Mouse (Mus musculus): ENCODE data around the gene Bag3.
A peak's percentile ranks its signal among the peaks of the same experiment; 100 is the strongest.

The Bag3 gene

DNA sequence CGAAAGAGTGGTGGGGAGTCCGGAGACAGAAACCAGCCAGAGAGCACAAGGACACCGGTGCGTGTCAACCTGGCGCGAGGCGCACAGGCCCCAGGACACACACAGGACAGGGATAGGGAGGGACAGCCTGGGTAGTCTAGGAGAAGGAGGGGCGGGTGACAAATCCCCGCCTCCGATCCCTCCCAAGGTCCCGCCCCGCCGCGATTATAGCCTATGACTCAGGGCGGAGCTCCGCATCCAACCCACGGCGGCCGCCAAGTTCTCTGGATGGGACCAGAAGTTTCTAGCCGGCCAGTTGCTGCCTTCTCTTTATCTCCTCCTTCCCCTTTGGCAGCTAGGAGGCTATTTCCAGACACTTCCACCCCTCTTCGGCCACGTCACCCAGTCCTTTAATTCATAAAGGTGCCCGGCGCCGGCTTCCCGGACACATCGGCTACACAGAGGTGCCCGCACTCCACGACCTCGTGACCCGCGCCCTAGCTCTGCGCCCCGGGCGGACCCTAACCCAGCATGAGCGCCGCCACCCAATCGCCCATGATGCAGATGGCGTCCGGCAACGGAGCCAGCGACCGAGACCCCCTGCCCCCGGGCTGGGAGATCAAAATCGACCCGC, at the start of gene Bag3:
TSS of gene Bag3 (plus strand) at position 268 of the 613 bp plus-strand sequence.
- DNase-seq = peak; percentile 97 to 98

DNA sequence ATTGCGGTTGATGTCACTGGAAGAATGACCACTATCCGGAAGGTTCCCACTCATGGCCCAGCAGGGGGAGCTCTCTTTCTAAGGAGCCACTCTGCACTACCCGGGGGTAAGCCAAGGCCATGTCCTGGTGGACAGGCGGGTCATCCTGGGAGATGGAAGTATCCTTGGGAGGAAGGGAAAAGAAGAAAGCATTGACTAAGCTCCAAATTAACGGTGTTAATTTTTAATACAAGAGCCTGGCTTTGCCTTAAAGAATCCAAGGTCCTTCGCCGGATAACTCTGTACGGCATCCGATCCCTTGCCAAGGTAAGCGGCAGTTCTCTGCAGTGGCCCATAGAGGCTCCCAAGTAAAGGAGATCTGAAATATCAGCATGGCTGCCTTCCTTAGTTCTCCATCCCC, 49.1 kb upstream of the Bag3 start:
- DNase-seq = peak; percentile 81 to 88

DNA sequence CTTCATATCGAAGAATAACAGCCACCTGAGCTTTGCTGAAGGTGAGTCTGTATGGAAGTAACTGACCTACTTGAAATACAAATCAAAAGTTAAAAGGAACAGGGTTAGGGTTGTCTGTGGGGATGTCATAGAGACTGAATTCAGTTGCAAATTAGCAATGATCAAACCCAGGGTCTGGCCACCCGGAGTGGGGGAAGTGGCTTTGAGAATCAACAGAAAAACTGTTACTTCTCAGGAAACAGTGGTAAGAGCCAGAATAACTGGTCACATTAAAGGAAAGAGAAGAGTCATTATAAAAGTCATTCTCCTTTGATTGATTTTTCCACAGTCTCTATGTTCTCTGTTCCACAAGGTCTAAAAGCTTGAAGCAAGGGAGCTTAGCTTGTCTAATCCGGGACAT, 34.4 kb upstream of the Bag3 start:
- no peak for DNase-seq

DNA sequence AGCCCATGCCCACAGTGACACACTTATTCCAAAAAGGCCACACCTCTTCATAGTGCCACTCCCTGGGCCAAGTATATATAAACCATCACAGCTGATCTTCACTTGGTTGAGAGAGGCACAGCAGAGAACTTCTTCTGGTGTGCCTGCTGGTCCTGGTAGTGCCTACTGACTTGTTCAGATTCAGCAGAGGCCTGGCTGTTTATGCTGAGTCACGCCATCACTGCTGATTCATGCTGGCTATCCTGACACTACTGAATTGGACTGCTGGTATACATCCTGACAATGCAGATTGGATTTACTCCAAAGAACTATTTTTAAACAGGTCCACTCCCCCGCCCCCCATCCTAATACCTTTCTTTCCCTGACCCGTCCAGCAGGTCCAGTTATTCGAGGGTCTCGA, 28.9 kb upstream of the Bag3 start:
- no peak for DNase-seq

DNA sequence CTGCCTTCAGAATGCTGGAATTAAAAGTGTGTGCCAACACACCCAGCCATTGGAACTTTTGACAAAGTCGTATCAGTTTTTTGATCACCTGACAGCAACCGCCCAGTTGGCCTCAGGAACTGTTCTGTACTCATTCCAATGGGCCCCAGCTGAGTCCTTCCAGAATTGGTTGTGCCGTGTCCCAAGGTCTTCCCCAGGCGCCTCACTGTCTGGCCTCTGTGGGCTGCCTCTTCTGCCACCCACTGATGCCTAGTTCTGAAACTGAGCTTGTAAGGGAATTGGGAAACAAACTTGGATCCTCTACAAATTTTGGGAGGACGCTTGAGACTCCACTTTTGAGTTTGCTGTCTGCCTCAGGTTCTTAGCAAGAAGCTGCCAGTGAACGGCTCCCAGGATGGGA, 23.6 kb upstream of the Bag3 start:
- no peak for DNase-seq

DNA sequence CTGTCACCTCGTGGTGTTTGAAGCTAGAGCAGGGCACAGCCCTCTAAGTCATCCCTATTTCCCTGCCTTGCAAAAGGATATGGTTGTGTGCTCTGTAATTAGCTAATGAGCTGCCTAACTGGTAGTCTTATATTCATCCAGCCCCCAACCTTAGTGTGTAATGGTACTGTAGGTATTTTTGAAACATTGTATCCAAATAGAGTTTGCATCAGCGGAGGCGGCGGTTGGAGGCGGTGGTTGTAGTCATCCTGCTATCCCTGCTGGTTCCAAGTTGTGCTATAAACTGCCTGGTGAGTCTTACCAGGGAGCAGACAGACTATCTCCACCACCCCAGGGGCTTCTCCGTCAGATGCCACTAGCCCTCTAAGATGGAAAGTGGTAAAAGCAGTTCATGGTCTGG, 19.3 kb upstream of the Bag3 start:
- DNase-seq = no peak

DNA sequence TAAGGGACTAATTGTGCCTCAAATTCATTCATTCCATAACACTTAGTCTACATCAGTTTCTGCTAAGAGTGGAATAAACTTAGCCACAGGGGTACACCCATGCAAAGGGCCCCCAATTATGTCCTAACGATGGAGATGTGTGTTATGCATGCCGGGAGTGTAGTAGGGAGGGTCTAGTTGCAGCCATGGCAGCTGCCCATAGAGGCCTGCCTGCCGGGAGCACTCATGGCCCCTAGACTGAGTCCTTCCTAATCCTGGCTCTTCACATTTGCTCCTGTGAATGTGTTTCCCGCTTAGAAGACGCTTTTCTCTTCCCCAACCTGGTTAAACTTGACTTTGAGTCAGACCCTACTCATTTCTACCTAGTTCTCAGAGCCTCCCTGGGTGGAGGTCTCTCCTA, 11.5 kb upstream of the Bag3 start:
- no peak for DNase-seq

DNA sequence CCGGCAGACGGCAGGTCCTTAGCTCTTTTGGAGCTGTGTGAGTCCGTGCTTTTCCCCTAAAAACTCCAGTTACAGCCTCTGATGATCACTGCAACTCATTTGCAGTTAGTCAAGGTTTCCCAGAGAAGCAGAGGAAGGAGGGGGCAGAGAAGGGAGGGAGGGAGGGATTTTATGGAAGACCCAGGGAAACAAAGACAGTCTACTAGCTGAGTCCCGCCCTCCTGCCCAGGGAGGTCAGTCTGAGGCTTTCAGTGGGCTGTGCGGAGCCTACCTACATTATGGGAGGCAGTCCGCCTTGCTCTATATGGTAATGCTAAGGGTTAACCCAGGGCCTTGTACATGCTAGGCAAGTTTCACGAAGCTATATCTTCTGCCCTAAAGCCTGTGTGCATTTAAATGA, 9.9 kb upstream of the Bag3 start:
- DNase-seq = no peak

DNA sequence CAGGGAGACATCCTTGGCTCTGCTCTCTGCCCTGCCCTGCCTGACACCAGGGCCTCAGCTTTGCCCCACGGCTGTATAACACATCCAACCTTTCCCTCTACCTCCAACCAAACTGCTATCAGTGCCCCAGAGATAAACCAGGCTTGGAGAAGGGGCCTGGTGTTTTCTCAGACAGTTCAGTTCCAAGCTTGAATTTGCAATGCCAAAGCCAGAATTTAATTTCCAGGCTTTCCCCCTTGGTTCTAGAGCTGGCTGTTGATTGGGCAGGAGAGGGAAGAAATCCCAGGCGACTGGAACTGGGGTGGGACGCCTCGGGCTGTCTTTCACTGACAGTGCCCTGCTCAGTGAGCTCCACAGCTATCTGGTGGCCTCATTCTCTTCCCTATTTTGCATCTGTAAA, 9.1 kb upstream of the Bag3 start:
- no peak for DNase-seq

DNA sequence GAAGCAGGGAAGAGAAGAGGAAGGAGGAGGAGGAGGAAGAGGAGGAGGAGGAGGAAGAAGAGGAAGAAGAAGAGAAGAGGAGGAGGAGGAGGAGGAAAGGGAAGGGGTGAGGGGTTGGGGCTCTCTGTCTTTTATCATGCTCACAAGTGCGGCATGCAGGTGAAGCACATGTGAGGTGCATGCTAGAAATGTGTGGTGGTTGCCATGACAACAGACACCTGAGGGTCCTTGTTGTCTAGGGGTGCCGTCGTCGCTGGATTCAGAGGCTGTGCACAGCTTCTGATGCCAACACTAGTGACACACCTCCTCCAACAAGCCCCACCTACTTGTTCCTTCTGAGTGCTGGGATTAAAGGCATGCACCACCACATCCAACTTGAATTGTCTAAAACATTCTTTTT, 7.1 kb upstream of the Bag3 start:
- no peak for DNase-seq

DNA sequence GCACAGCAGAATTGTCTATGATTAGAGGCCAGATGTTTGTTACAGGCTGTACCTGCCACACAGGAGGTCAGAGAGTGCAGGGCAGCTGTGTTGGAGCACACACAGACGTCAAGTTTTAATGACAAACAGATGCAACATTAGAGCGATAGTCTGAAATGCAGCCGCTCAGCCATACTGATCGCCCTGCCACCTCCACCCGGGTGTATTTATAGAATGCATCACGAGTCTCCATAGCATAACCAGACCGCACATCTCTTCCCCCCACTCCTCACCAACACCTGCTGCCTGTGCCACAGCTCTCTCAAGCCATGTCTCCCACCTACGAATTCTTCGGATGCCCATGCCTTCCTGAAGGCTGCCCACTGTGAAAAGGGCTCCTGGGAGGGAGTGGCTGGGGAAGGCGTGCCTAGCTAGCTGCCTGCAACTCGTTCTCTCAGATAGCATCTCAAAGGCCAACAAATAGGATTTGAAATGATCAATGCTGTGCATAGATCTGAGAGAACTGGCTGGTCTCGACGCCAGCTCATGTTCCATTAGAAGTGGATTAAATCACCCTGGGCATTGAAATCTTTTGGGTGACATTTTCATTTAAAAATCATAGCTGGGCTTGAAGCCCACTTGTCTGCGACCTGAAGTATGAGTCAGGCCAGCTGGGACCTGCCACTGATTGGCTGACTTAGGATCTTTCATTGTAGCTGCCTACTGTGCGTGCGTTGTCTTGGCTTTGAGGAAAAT, 3.9 kb upstream of the Bag3 start:
- DNase-seq = no peak

DNA sequence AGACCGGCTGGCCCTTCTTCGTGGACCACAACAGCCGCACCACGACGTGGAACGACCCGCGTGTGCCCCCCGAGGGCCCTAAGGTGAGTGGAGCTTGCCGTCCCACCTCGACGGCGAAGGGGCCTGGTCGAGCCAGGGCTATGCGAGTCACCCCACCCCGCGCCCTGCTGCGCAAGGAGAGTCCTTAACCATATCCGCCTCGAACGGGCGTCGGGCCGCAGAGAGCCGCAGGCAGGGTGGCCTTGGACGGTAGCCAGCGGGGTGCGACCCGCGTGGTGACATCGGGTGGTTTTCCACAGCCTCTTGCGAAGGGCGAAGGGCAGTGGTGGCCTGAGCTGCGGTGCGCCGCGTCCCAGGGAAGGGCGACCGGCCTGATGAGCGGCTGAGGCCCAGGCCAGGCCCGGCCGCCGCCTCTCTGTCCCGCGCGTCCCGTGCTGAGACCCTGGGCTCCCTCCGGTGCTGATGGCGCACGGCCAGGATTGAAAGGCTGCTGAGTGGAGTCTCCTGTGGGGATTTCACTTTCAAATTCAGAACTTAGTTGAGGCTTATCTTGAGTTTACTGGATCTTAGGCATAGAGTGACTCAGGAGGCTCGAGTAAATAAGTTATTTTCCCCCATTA, 656 bp downstream of the Bag3 start:
- peak; percentile 81 to 88 for DNase-seq

DNA sequence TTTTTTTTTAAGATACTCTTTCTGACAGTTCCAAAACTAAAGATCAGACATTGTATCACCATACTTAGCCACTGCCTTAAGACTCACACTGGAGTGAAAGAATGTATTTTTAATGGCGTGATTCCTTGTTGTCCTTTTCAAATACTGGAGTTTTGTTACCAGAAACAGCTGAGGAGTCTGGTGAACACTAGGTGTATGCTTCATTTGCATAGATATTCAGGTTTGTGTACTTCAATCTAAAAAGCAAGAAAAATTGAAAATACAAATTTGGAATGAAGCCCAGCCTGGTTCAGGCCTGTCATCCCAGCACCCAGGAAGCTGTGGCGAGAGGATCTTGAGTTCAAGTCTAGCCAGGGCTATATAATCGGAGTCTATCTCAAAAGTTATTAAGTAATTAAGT, 1.2 kb downstream of the Bag3 start:
- DNase-seq = no peak

DNA sequence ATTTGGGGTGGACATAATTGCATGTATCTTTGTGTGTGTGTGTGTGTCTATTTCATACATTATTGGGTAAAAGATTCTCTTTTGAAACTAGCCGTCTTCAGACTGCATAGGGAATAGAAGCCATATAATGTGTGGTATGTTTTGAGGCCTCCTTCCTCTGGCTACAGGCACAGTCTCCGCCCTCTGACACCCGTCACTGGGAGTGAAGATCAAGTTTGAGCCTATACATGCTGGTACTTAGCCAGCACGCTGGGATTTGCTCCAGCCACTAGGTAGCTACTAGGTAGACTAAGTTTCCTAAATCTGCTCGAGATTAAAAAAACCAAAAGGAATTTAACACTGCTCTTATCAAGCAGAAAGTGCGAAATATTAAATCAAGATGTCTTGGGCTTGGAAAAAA, 3.2 kb downstream of the Bag3 start:
- DNase-seq = no peak

DNA sequence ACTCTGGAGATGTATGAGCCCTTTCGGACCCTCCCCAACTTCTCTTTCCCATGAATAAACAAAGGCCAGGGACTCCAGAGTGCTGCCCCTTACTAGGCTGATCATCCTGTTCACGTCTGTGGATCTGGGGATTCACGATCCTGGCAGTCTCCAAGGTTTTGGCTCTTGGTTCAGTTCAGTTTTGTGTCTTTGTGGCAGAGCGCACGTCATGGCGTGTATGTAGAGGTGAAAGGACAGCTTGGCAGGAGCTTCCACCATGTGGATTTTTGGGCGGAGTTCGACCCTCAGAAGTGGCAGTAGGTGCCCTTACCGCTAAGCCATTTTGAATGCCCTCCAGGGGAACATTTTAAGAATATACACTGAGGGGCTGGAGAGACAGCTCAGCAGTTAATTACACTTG, 5.2 kb downstream of the Bag3 start:
- DNase-seq = no peak

DNA sequence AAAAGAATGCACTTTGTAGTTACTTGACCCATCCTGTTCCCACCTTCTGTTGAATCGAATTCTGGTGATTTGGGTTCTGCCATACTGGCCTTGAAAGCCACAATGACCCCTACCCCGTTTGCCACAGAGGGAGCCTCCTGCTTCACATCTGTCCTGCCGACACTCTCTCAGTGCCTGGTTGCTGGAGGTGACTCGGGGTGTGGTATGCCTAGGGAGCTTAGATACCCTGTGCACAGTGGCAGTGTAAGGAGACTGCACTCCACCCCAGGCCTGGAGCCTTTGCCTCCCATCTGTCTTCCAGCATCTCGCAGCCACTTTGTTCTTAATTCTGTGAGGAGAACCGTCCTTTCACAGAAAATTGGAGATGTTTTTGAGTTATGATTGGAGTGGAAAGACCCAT, 5.7 kb downstream of the Bag3 start:
- DNase-seq = no peak

DNA sequence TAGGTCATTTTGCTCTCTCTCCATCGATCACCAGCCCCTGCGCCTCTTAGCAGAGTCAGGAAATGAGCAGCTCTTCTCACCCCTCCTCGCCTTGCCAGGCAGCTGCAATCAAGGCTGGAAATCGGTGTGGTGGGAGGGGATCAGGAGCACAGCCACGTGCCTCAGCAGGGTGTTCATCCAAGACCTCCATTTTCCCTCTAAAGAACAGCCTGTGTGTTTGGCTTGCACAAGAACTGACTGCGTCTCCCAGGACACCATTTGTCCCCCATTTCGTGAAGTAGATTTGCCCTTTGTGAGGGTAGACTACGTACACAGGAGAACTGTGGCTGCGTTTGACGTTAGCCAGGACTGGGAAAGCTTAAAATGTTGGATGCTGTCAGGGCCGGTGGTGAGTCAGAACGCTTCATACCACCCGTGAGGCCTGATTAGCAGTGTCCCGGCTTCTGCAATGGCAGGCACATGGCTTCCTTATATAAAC, 6.2 kb downstream of the Bag3 start:
- peak; percentile 36 to 48 for DNase-seq

DNA sequence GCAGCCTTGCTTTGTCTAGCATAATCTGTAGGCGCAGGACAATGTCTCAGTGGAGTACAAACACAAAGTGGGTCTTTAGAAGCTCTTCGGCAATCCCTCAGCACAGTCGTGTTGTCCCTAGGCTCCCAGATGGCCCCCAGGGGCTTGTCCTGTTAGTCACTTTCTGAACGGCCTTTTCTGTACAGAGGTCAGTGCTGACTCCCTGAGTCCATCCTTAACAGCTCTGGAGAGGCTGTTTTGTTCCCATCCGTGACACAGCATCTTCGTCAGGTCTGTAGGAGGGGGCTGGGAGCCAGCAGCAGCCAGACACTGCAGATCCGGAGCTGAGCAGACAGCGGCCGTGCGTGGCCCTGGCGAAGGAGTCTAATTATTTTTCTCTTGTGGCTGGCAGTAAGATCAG, 7.6 kb downstream of the Bag3 start:
- DNase-seq = peak; percentile 36 to 58

DNA sequence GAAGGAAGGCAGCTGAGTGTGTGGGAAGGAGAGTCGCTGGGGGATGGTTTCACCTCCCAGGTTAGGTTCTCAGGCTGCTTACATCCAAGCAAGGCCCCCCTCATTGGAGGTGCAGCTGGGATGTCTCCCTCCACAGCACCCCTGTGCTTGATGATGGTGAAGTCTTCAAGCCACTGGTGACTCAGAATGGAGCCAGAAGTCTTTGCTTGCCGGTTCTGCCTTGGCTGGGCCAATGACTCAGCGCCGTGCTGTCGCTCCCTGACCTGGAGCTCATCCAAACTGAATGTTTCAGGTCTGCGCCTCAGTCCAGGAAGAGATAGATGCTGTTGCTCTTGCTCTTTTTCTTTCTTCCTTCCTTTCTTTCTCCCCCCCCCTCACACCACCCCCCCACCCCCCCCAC, 8.5 kb downstream of the Bag3 start:
- DNase-seq = peak in 1 of 2 experiments; percentile 57

DNA sequence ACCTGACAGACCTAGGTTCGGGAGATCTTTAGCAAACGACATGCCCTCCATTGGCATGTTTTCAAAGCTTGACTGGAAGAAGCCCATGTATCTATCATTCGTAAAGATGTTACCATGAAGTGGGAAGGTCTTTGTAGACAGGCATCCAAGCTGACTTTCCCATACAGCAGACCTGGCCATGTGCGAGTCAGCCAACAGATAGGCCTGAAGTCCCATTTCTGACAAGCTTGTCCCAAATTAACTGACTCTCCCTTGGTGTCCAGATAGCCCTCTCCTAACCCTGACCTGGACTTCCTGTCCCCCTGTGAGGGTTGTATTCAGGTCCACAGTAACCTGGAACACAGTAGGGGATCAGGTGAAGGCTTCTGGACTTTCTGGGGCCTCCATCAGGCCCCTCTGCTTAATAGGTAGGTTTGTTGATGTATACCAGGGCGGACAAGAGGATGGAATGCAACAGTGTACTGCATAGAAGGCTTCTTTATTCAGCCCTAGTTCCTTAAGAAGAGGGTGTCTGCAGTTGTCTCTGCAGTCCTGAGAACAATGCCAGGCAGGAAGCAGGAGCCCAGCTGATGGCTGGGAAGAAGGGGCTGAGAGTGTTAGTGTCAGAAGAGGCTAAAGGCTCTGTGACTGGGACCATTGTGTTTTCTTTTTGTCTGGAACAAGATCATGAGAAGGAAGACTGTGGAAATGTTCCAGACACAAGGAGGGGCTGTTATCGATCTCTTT, 9.2 kb downstream of the Bag3 start:
- DNase-seq = no peak

DNA sequence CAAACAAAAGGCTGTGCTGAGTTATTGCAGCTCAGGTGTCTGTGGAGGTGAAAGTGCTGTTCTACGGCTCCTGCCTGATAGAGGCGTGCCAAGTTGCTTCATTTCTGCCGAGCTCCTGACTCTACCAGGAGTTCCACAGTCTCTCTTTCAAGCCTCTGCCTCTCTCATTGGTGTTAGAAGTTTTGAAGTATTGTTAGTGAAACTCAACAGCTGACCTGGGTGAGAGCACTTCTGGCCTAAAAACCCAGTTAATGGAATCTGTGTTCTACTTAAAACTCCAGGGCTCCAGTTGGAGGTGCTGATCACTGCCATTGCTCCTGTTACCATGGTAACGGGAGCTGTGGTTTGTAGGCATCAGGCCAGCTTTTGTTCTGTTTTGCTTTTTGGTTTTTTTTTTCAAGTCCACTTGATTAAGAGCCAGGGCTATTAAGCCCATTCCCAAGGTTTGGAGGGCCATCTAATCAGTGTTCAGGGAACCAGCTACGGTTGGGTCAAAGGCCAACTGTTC, 11.6 kb downstream of the Bag3 start:
- DNase-seq = no peak

DNA sequence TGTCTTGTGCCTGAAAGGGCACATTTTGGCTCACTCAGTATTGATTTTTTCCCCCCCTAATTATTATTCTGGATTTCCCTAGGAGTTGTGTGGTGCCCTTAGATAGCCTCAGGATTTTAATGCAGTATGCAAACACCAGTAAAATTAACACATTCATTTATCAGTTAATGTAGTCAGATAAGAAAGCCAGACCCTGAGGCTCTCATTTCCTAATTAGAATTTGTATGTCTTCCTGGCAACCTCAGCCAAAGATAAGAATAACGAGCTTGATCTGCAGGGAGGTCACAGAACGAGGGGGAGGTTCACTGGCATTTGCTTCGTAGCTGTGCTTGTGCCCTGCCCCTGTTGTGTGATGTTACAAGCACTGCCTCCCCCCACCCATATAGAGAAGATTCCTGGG, 12.7 kb downstream of the Bag3 start:
- no peak for DNase-seq

DNA sequence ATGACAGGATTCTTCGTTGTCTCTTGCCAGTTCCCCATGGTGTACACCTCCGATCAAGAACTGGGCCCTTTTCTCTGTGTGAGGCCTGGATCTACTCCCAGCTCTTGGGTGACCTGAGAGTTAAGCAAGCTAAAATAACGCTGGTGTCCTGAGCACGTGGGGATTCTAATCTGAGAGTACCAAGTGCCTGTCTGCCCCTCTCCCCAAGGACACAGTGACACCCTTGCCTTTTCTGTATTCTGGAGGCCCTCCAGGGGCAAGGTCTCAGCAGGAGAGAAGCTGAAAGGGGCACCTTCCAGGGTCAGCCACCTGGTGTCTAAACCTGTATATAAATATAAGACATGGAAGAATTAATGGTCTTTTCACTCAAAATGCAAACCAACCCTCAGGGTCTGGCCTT, 14.3 kb downstream of the Bag3 start:
- DNase-seq = no peak

Data from kidney, postnatal 4 days (tissue).